Mouse (Mus musculus): ENCODE measurements at regions not wholly inside any gene's neighbourhood (a gene's known extent, or its start where the extent isn't known, plus 50 kb on each side); places are given as distances from the start of the nearest gene placed in this dataset.

GRCm38 (mm10) chr6:122394160-122394559, 53.8 kb upstream of the Phc1 start:
- no peak for DNase-seq
- intact Hi-C loops (cut with DNase I): loop anchor here (5.0 kb wide), 2 partner anchors 57 to 837 kb away; no protein-coding TSS in a partner anchor

GRCm38 (mm10) chr6:122393231-122393881, 53.0 kb upstream of the Phc1 start:
- DNase-seq: peak; percentile 9 to 13
- intact Hi-C loops (cut with DNase I): loop anchor here (2.0 to 5.0 kb wide), 4 partner anchors 56 to 836 kb away; partner anchors contain the start of gene M6pr

- intact Hi-C loops (cut with DNase I): loop anchor here (2.0 to 5.0 kb wide), 4 partner anchors 55 to 835 kb away; partner anchors contain the start of gene M6pr
Measured at GRCm38 (mm10) chr6:122391725-122392667, 51.6 kb upstream of the Phc1 start.

GRCm38 (mm10) chr6:122391126-122391525, 50.8 kb upstream of the Phc1 start:
- intact Hi-C loops (cut with DNase I): loop anchor here (5.0 kb wide), 2 partner anchors 54 to 834 kb away; no protein-coding TSS in a partner anchor
- DNase-seq: no peak

More at GRCm38 (mm10) chr6:122391725-122392667, 51.6 kb upstream of the Phc1 start:
- DNase-seq: peak; percentile 76 to 84

GRCm38 (mm10) chr6:122390720-122391119, 50.4 kb upstream of the Phc1 start:
- no peak for DNase-seq
- intact Hi-C loops (cut with DNase I): loop anchor here (5.0 kb wide), 2 partner anchors 53 to 833 kb away; no protein-coding TSS in a partner anchor
